Mouse (Mus musculus): ENCODE data around the gene Hs3st3a1.

- no peak for TF ChIP-seq CTCF (IDR thresholded peaks at IDR 0.05; ENCODE audit: borderline replicate concordance, insufficient read depth, low read length)
- no peak for TF ChIP-seq POLR2A (IDR thresholded peaks at IDR 0.05; ENCODE audit: low read depth, low read length)
Observed at GRCm38 (mm10) chr11:64542335-64542734, 107.2 kb downstream of the Hs3st3a1 start.
